Mouse (Mus musculus) G1E (cell line): ENCODE measurements around the gene Izumo4.

ENCODE experiments used
- CTCF ChIP-seq: IDR thresholded peaks from 2 replicates; pipeline ENCODE4 v1.5.1; 2012; ENCODE audit warnings: low read depth, low read length, inconsistent platforms, mixed read lengths
- GATA1 ChIP-seq: IDR thresholded peaks from 2 replicates; pipeline ENCODE4 v1.6.1; 2012; ENCODE audit warnings: borderline replicate concordance, low read length, inconsistent platforms, mixed read lengths
- TAL1 ChIP-seq: conservative IDR thresholded peaks from 2 replicates; pipeline ENCODE4 v1.6.1; 2012; ENCODE audit warnings: low read depth, low read length, inconsistent platforms, mixed read lengths

DNA sequence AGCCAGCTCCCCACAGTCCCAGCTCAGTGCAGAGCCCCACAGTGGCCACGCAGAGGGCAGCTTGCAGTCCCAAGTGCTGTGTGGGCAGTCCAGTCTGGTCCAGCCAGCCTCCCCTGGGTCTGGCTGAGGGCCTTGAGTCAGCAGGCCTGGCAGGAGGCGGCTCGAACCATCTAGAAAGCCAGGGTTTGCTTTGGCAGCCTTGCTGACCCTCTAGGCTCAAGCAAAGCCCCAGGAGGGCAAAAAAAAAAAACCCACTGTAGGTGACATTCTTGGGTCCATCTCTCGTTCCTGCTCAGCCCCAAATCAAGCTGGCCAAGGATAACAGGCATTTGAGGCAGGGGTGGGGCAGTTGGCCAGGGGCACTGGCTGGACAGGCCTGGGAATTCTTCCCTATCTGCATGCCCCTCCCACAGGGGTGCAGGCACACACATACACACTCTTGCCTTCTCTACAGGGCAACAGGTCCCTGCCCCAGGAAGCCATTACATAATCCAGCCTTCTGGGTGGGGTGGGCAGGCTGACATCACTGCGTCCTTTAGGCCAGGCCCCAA is 27.7 kb upstream of the Izumo4 start:
- TF ChIP-seq CTCF, result no peak
- TF ChIP-seq GATA1, result no peak
- no peak for TF ChIP-seq TAL1
